Mouse (Mus musculus) kidney, embryonic 15.5 days (tissue): Measurements from ENCODE around the gene Trp73. TPM values are rescaled to one million over a fixed set of nuclear protein-coding genes. Genes with fewer than 3 reads are reported as not detected.

Source experiments
- ATAC-seq: fragments of 200-750 bp; cut with Nextera tagmentation; replicated peaks from 2 replicates; pipeline ENCODE4 v1.8.0; 2017; ENCODE audit warnings: moderate TSS enrichment; ENCODE audit not compliant: low FRiP score
- H3K27ac ChIP-seq: fragments of 300-500 bp; sonication (generic); 2 replicates; pipeline ENCODE4 v1.5.1; 2015; ENCODE audit warnings: mild to moderate bottlenecking, inconsistent platforms
- H3K27me3 ChIP-seq: fragments of 300-500 bp; sonication (generic); 2 replicates; pipeline ENCODE4 v1.6.1; 2015; ENCODE audit warnings: inconsistent platforms
- H3K36me3 ChIP-seq: fragments of 300-500 bp; sonication (generic); 2 replicates; pipeline ENCODE4 v1.6.1; 2015; ENCODE audit warnings: inconsistent platforms
- H3K4me1 ChIP-seq: fragments of 300-500 bp; sonication (generic); 2 replicates; pipeline ENCODE4 v1.6.1; 2015; ENCODE audit warnings: inconsistent platforms
- H3K4me2 ChIP-seq: fragments of 300-500 bp; sonication (generic); 2 replicates; pipeline ENCODE4 v1.6.1; 2015; ENCODE audit warnings: moderate library complexity, mild to moderate bottlenecking, inconsistent platforms
- H3K4me3 ChIP-seq: fragments of 300-500 bp; sonication (generic); replicated peaks from 2 replicates; pipeline ENCODE4 v1.5.1; 2015; ENCODE audit warnings: mild to moderate bottlenecking, inconsistent platforms
- H3K9ac ChIP-seq: fragments of 300-500 bp; sonication (generic); 2 replicates; pipeline ENCODE4 v1.6.1; 2015; ENCODE audit warnings: mild to moderate bottlenecking, inconsistent platforms
- H3K9me3 ChIP-seq: fragments of 300-500 bp; sonication (generic); replicated peaks from 2 replicates; pipeline ENCODE4 v1.6.1; 2016; ENCODE audit warnings: inconsistent platforms
- WGBS: fragments of 180-500 bp; shearing (Covaris S2); methylation state at CpG from one replicate; pipeline ENCODE4 v1.1.7; 2015; ENCODE audit warnings: mixed read lengths; 5-methylcytosine and 5-hydroxymethylcytosine counted together
- polyA plus RNA-seq: library from polyadenylated mRNA; unstranded; fragments of >200 nt; fragmentation: Nextera tagmentation; extraction: Ambion mirVana; gene quantifications from 2 replicates; pipeline ENCODE4 v1.2.1, GENCODE M21; 2015

Trp73 gene
- polyA plus RNA-seq, 1 experiment from 2014 or later: 0.23 TPM

- Histone ChIP-seq H3K9ac (no peak overlapping the region), H3K9me3 (no peaks in the 10 kb centered on the region), H3K4me1 (no peaks in the 10 kb centered on the region), H3K36me3 (no peaks in the 10 kb centered on the region), H3K4me2 (no peak overlapping the region), H3K27ac (no peak overlapping the region), H3K27me3 (no peaks in the 10 kb centered on the region), H3K4me3 (no peak overlapping the region)
- ATAC-seq: no peak
- 35% methylated on average over 2 of the region's 2 CpGs for WGBS
Observed at GRCm38 (mm10) chr4:154056661-154057060, 83.3 kb downstream of the Trp73 start.

DNA sequence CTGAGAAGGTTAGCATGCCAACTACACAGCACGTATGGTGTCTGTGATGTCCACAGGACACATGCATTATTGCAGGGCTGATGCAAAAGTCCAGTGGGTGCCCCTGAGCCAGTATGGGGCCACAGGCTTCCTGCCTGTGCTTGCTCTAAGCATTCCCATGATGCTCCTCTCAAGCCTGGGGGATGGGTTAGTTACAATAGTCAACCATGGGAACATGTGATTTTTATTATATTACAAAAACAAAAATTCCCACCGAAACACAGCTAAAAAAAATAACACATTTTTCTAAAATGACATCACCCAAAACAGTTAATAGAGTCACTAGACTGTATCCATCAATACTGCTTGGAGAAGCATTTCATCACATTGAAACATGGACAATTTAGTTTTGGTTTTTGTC lies 84.0 kb downstream of the Trp73 start:
- 69% methylated on average over 2 of the region's 2 CpGs for WGBS
- Histone ChIP-seq H3K4me1 (no peaks in the 10 kb centered on the region), H3K9me3 (no peaks in the 10 kb centered on the region), H3K9ac (no peak overlapping the region), H3K36me3 (no peaks in the 10 kb centered on the region), H3K4me2 (no peak overlapping the region), H3K4me3 (no peak overlapping the region), H3K27me3 (no peaks in the 10 kb centered on the region), H3K27ac (no peak overlapping the region)
- no peak for ATAC-seq

DNA sequence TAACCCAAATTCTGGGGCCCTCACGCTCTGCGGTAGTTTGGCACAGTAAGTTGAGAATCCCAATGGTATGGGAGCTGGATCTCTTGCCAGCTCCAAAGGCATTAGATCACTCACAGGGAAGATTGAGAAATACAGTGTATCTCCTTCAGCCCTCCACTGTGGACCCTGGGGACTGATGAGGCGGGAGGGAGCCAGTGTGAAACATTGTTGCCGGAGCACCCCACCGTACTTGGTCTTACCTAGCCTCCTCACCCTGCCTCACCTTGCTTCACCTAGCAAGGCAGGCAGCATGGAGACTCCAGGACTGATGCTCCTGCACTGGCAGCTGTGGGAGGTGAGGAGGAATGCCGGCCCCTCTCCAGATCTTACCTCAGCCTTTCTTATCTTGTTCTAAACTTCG lies 84.5 kb downstream of the Trp73 start:
- Histone ChIP-seq H3K9me3 (no peaks in the 10 kb centered on the region), H3K4me2 (no peak overlapping the region), H3K27me3 (no peaks in the 10 kb centered on the region), H3K4me3 (no peak overlapping the region), H3K4me1 (no peaks in the 10 kb centered on the region), H3K27ac (no peak overlapping the region), H3K36me3 (no peaks in the 10 kb centered on the region), H3K9ac (no peak overlapping the region)
- 85% methylated on average over 7 of the region's 7 CpGs for WGBS
- no peak for ATAC-seq

DNA sequence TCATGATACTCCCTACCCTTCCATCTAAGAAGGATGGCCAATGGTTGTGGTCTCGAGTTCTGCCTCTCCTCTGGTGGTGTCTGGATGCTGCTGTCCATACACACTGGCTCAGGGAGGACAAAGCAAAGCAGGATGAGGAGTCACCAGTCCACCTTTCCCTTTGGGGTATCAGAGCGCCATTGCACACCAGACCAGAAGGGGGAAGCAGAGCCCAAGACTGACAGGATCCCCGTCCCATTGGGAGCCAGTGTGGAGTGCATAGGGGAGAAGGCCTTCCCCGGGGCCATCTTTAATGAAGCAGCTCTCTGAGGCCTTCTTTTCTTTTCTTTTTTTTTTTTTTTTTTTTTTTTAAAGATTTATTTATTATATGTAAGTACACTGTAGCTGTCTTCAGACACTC lies 86.9 kb downstream of the Trp73 start:
- ATAC-seq: no peak
- no peaks in the 10 kb centered on the region for H3K27me3 ChIP-seq
- WGBS: 59% methylated on average over 4 of the region's 4 CpGs

GRCm38 (mm10) chr4:154051401-154051800 lies 88.6 kb downstream of the Trp73 start:
- WGBS: 89% methylated on average over 3 of the region's 3 CpGs
- Histone ChIP-seq H3K27me3 (no peaks in the 10 kb centered on the region), H3K4me3 (no peak overlapping the region), H3K9ac (no peak overlapping the region), H3K4me1 (no peaks in the 10 kb centered on the region), H3K27ac (no peak overlapping the region), H3K4me2 (no peak overlapping the region), H3K36me3 (no peaks in the 10 kb centered on the region), H3K9me3 (no peaks in the 10 kb centered on the region)
- no peak for ATAC-seq

More for the DNA sequence above, 86.9 kb downstream of the Trp73 start:
- Histone ChIP-seq H3K9ac (no peak overlapping the region), H3K36me3 (no peaks in the 10 kb centered on the region), H3K4me2 (no peak overlapping the region), H3K9me3 (no peaks in the 10 kb centered on the region), H3K4me1 (no peaks in the 10 kb centered on the region), H3K27ac (no peak overlapping the region), H3K4me3 (no peak overlapping the region)

- Histone ChIP-seq H3K27ac (no peak overlapping the region), H3K36me3 (no peaks in the 10 kb centered on the region), H3K9me3 (no peaks in the 10 kb centered on the region), H3K9ac (no peak overlapping the region), H3K4me3 (no peak overlapping the region), H3K4me1 (no peaks in the 10 kb centered on the region), H3K4me2 (no peak overlapping the region), H3K27me3 (peaks cover 3% of the 10 kb centered on the region; the same call in 1 of the 2 replicates)
- 67% methylated on average over 5 of the region's 5 CpGs for whole genome bisulfite sequencing
- no peak for ATAC-seq
Observed at GRCm38 (mm10) chr4:154045837-154046236, 94.2 kb downstream of the Trp73 start.

DNA sequence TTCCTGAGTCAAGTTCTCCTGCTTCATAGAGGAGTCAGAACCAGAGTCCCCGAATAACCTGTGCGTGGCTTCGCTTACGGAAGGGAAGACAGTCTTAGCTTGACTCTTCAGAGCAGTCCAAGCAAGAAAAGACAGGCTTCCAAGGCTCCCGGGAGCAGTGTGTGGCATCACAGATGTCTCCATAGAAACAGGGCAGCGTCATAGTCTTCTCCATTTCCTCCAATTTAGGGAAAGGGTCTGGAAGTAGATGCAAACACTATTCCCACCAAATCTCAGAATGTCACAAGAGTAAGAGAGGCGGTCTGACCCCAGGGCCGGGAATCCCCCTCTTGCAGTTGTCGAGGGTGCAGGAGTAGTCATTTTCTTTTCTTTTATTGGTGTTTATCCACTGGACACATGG lies 97.4 kb downstream of the Trp73 start, which contains the start of gene Ccdc27:
Gene Ccdc27, minus strand, starts transcription at position 101 of the 400 bp plus-strand sequence.
- Histone ChIP-seq H3K36me3 (no peaks in the 10 kb centered on the region), H3K4me2 (no peak within 1 kb of the TSS), H3K4me1 (peaks cover under 1% of the 10 kb centered on the region; the same call in 1 of the 2 replicates), H3K27me3 (peaks cover 3% of the 10 kb centered on the region; the same call in 1 of the 2 replicates), H3K27ac (no peak within 1 kb of the TSS), H3K9ac (no peak within 1 kb of the TSS), H3K9me3 (no peaks in the 10 kb centered on the region), H3K4me3 (no peak within 1 kb of the TSS)
- ATAC-seq: no peak
- 75% methylated on average over 9 of the region's 9 CpGs for WGBS

DNA sequence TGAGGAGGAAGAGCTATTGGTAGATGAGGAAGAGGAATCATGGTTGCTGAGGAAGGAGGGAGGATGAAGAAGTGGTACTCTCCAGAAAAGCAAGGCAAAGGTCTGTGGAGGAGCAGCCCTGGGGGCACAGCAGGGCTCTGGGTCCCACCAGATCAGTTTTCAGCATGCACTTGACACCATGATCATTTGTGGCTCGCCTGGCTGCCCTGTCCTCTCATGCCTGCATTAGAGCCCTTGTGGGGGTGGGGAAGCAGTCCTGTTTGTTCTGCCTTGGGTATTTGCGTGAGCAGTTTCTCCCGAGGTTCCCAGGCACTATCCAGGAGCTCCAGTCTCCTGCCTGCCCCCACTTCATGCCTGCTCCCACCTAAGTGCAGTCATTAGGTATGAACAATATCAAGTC lies 102.9 kb downstream of the Trp73 start:
- peaks cover 11% of the 10 kb centered on the region for H3K4me1 ChIP-seq
- H3K4me3 ChIP-seq: no peak overlapping the region
- H3K27me3 ChIP-seq: peaks cover 3% of the 10 kb centered on the region; the same call in 1 of the 2 replicates
- H3K36me3 ChIP-seq: no peaks in the 10 kb centered on the region
- H3K27ac ChIP-seq: no peak overlapping the region
- H3K4me2 ChIP-seq: peak overlapping the region; percentile 22; the same call in 1 of the 2 replicates
- no peak overlapping the region for H3K9ac ChIP-seq
- H3K9me3 ChIP-seq: no peaks in the 10 kb centered on the region
- WGBS: 11% methylated on average over 3 of the region's 3 CpGs
- ATAC-seq: peak; percentile 75; the same call in 1 of the 2 replicates

DNA sequence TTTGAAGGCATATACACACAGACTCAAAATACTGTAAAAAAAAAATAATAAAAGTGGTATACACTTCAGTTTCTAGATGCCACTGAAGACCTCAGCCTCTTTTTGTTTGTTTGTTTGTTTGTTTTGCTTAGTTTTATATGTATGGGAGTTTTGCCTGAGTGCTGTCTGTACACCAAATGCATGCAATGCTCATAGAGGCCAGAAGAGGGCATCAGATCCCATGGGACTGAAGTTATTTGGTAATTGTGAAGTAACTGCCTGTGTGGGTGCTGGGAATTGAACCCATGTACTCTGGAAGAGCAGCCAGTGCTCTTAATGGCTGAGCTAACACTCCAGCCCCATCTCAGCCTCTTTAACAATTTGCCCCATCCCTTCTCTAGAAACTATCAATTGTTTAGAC lies 111.4 kb downstream of the Trp73 start:
- H3K4me1 ChIP-seq: peaks cover 35% of the 10 kb centered on the region
- no peaks in the 10 kb centered on the region for H3K36me3 ChIP-seq
- no peak overlapping the region for H3K27ac ChIP-seq
- peaks cover 7% of the 10 kb centered on the region; the same call in 1 of the 2 replicates for H3K27me3 ChIP-seq
- no peak overlapping the region for H3K9ac ChIP-seq
- no peaks in the 10 kb centered on the region for H3K9me3 ChIP-seq
- H3K4me3 ChIP-seq: no peak overlapping the region
- no peak overlapping the region for H3K4me2 ChIP-seq
- no peak for ATAC-seq

DNA sequence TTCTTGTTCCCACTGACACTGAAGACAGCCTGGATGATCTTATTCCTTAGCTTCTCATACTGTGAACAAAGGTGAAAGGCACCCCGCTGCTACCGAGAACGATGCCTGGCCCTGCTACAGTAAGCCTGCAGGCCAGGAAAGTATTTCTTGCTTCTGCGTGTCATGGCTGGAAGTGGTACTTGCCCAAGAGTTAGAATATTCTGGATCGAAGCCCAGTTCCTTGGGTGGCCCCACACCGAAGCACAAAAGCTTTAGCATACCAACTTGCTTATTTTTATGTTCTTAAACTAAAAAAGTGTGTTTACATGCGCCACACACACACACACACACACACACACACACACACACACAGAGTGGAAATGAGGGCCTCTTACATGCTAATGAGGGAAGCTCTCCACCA lies 111.9 kb downstream of the Trp73 start:
- H3K4me3 ChIP-seq: no peak overlapping the region
- no peaks in the 10 kb centered on the region for H3K36me3 ChIP-seq
- 84% methylated on average over 7 of the region's 7 CpGs for WGBS
- peaks cover 7% of the 10 kb centered on the region; the same call in 1 of the 2 replicates for H3K27me3 ChIP-seq
- H3K4me1 ChIP-seq: peaks cover 41% of the 10 kb centered on the region
- no peak for ATAC-seq
- H3K9me3 ChIP-seq: no peaks in the 10 kb centered on the region
- H3K27ac ChIP-seq: no peak overlapping the region
- no peak overlapping the region for H3K4me2 ChIP-seq
- H3K9ac ChIP-seq: no peak overlapping the region

DNA sequence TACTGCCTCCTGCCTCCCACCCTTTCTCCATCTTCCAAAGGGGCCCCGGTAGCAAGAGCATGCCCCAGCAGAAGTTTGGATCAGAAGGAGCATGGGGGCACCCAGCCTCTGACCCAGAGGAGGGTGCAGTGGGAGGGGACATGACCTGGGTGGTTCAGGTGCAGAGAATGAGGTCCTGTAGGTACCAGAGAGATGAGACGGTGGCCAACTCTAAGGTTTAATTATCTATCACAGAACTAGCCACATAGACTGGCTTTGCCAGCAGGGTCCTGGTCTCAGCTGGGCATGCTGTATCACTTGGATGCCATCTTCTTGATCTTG lies 113.6 kb downstream of the Trp73 start:
- peak overlapping the region; percentile 84 for H3K4me2 ChIP-seq
- H3K4me3 ChIP-seq: peak overlapping the region; percentile 57
- no peaks in the 10 kb centered on the region for H3K9me3 ChIP-seq
- peak overlapping the region; percentile 51 for H3K9ac ChIP-seq
- peak overlapping the region; percentile 89; the same call in 1 of the 2 replicates for H3K27ac ChIP-seq
- WGBS: 27% methylated on average over 2 of the region's 2 CpGs
- ATAC-seq: no peak
- H3K4me1 ChIP-seq: peaks cover 58% of the 10 kb centered on the region
- H3K36me3 ChIP-seq: peaks cover 10% of the 10 kb centered on the region
- peaks cover 7% of the 10 kb centered on the region; the same call in 1 of the 2 replicates for H3K27me3 ChIP-seq

GRCm38 (mm10) chr4:154025641-154026440 lies 114.2 kb downstream of the Trp73 start, which contains the start of gene Smim1:
Gene Smim1, minus strand, starts transcription at chr4:154026230.
- Histone ChIP-seq H3K36me3 (peaks cover 15% of the 10 kb centered on the region), H3K4me3 (peak within 1 kb of the TSS; percentile 57), H3K9me3 (no peaks in the 10 kb centered on the region), H3K4me2 (peak within 1 kb of the TSS; percentile 84), H3K4me1 (peaks cover 58% of the 10 kb centered on the region), H3K27ac (peak within 1 kb of the TSS; percentile 89), H3K27me3 (peaks cover 7% of the 10 kb centered on the region; the same call in 1 of the 2 replicates), H3K9ac (peak within 1 kb of the TSS; percentile 51)
- 1% methylated on average over 33 of the region's 33 CpGs for WGBS
- peak; percentile 79 for ATAC-seq
